Mouse (Mus musculus): ENCODE measurements around the gene Atp6v0d1. TPM values are rescaled to one million over a fixed set of nuclear protein-coding genes. Genes with fewer than 3 reads are reported as not detected.

Gene Atp6v0d1
- polyA plus RNA-seq, 1 experiment from 2014 or later, result 99.2 TPM

DNA sequence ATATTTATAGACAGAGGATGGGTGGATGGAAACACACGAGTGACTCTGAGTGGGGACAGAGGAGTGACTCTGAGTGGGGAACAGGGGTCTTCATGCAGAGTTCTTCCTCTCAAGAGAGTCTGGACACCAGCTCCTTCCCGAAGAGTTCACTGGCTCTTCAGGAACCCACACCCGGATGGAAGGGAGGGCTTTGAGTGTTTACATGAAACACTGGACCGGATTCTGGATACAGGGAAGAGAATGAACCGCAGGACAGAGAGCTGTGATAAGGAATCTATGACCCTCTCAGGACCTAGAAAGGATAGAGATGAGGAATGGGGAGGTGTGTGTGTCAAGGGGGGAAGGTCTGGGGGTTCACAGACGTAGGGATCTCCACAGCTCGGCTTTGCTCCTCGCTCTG is 48.5 kb downstream of the Atp6v0d1 start:
- no peak for ATAC-seq (replicated peaks; ENCODE audit: low FRiP score)
- no peak overlapping the region for H3K4me3 ChIP-seq (ENCODE audit: low read depth, low read length)
- no peaks in the 10 kb centered on the region for H3K36me3 ChIP-seq (ENCODE audit: control insufficient read depth, insufficient read depth, low read length)
- 42% methylated on average over 8 of the region's 8 CpGs for whole genome bisulfite sequencing
- peaks cover 23% of the 10 kb centered on the region for H3K4me1 ChIP-seq (replicated peaks; ENCODE audit: control insufficient read depth, insufficient read depth, low read length)
- no peaks in the 10 kb centered on the region for H3K9me3 ChIP-seq (ENCODE audit: control insufficient read depth, low read length)
- H3K9ac ChIP-seq (ENCODE audit: low read length), result no peak overlapping the region
- DNase-seq (ENCODE audit: low spot score), result no peak
- H3K27ac ChIP-seq (ENCODE audit: low read depth, low read length), result no peak overlapping the region
- peaks cover 4% of the 10 kb centered on the region; the same call in 1 of the 2 replicates for H3K27me3 ChIP-seq (ENCODE audit: control insufficient read depth, insufficient read depth, low read length)
- no peak overlapping the region for H3K4me2 ChIP-seq (ENCODE audit: low read depth, low read length, severe bottlenecking)

DNA sequence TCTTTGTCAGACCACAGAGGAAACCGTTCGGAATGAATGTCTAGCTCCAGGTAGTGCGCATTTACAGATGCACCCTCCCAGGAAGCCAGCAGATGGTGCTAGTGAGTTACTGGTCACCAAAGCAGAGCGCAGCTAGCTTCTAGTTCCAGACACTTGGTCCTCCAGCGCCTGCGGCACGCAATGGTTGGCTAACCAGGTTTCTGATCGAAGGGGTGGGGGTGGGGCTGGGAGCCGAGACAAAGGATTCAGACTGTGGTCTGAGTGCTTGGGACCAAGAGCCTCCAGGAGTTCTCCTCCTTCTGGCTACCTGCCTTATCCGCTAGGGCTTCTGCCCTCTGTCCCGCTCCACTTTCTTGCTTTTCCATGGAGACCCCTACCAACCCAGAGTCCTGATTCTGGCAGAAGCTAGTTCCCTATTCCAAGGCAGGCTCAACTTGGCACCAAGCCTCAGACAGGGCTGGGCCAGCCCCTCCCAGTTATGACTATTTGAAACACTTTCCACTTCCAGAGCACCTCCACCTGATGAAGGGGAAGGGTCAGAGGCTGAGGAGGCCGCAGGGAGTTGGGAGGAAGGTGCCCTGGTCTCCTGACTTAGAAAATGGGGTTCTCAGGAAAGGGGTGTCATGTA is 49.7 kb downstream of the Atp6v0d1 start:
- Histone ChIP-seq H3K27ac (ENCODE audit: low read depth, low read length) (no peak overlapping the region), H3K9ac (ENCODE audit: low read length) (peak overlapping the region; percentile 39; the same call in 1 of the 2 replicates), H3K4me3 (ENCODE audit: low read depth, low read length) (no peak overlapping the region), H3K36me3 (ENCODE audit: control insufficient read depth, insufficient read depth, low read length) (no peaks in the 10 kb centered on the region), H3K9me3 (ENCODE audit: control insufficient read depth, low read length) (no peaks in the 10 kb centered on the region), H3K4me1 (replicated peaks; ENCODE audit: control insufficient read depth, insufficient read depth, low read length) (peaks cover 18% of the 10 kb centered on the region), H3K4me2 (ENCODE audit: low read depth, low read length, severe bottlenecking) (peak overlapping the region; percentile 45; the same call in 1 of the 2 replicates), H3K27me3 (ENCODE audit: control insufficient read depth, insufficient read depth, low read length) (peaks cover 4% of the 10 kb centered on the region; the same call in 1 of the 2 replicates)
- DNase-seq (ENCODE audit: low spot score), result peak; percentile 91
- ATAC-seq (replicated peaks; ENCODE audit: low FRiP score), result peak; percentile 47
- 9% methylated on average over 12 of the region's 12 CpGs for WGBS

DNA sequence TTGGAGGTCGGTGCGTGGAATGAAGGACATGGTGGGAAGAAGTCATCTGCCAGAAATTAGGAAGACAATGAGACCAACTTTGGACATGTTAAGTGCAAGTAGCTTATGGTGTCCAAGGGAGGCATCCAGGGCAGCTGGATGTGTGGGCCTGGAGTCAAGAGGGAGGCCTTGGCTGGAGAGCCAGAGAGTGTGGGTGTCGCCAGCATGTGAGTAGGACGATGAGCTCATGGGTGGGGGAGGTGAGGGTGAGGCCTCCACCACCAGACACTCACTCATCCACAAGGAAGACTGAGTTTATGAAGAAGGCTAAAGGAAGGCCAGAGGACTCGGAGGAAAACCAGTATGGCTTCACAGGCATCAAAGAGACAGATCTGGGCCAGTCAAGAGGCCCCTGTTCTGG is 51.2 kb downstream of the Atp6v0d1 start:
- Histone ChIP-seq H3K4me1 (replicated peaks; ENCODE audit: control insufficient read depth, insufficient read depth, low read length) (peaks cover 13% of the 10 kb centered on the region), H3K4me3 (ENCODE audit: low read depth, low read length) (no peak overlapping the region), H3K9me3 (ENCODE audit: control insufficient read depth, low read length) (no peaks in the 10 kb centered on the region), H3K36me3 (ENCODE audit: control insufficient read depth, insufficient read depth, low read length) (no peaks in the 10 kb centered on the region), H3K27me3 (ENCODE audit: control insufficient read depth, insufficient read depth, low read length) (peaks cover 4% of the 10 kb centered on the region; the same call in 1 of the 2 replicates), H3K4me2 (ENCODE audit: low read depth, low read length, severe bottlenecking) (no peak overlapping the region), H3K27ac (ENCODE audit: low read depth, low read length) (no peak overlapping the region), H3K9ac (ENCODE audit: low read length) (no peak overlapping the region)
- ATAC-seq (replicated peaks; ENCODE audit: low FRiP score) (no peak), DNase-seq (ENCODE audit: low spot score) (no peak)
- WGBS, result 84% methylated on average over 5 of the region's 5 CpGs

DNA sequence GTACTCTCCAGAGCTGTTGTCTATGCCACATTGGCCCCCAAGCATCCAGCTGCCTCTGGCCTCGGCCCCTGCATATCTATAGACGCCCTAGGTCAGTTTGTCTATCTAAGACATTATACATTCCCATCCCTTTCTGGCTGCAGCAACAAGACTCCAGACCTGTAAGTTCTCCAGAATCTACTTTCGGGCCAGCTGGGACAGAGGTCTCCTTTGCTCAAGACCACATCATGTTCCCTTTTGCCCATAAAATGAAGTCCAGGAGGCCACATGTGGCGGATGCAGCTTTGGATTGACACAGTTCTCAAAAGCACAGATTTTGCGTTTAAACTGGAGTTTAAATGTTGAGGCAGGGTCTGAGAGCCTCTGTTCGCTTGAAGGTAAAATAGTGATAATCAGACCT is 51.7 kb downstream of the Atp6v0d1 start:
- H3K4me2 ChIP-seq (ENCODE audit: low read depth, low read length, severe bottlenecking), result no peak overlapping the region
- WGBS, result 90% methylated on average over 6 of the region's 6 CpGs
- no peaks in the 10 kb centered on the region for H3K36me3 ChIP-seq (ENCODE audit: control insufficient read depth, insufficient read depth, low read length)
- peaks cover 8% of the 10 kb centered on the region for H3K4me1 ChIP-seq (replicated peaks; ENCODE audit: control insufficient read depth, insufficient read depth, low read length)
- H3K9me3 ChIP-seq (ENCODE audit: control insufficient read depth, low read length), result no peaks in the 10 kb centered on the region
- no peak for DNase-seq (ENCODE audit: low spot score)
- H3K27me3 ChIP-seq (ENCODE audit: control insufficient read depth, insufficient read depth, low read length), result peaks cover 4% of the 10 kb centered on the region; the same call in 1 of the 2 replicates
- H3K9ac ChIP-seq (ENCODE audit: low read length), result no peak overlapping the region
- no peak overlapping the region for H3K4me3 ChIP-seq (ENCODE audit: low read depth, low read length)
- H3K27ac ChIP-seq (ENCODE audit: low read depth, low read length), result no peak overlapping the region
- ATAC-seq (replicated peaks; ENCODE audit: low FRiP score), result no peak

DNA sequence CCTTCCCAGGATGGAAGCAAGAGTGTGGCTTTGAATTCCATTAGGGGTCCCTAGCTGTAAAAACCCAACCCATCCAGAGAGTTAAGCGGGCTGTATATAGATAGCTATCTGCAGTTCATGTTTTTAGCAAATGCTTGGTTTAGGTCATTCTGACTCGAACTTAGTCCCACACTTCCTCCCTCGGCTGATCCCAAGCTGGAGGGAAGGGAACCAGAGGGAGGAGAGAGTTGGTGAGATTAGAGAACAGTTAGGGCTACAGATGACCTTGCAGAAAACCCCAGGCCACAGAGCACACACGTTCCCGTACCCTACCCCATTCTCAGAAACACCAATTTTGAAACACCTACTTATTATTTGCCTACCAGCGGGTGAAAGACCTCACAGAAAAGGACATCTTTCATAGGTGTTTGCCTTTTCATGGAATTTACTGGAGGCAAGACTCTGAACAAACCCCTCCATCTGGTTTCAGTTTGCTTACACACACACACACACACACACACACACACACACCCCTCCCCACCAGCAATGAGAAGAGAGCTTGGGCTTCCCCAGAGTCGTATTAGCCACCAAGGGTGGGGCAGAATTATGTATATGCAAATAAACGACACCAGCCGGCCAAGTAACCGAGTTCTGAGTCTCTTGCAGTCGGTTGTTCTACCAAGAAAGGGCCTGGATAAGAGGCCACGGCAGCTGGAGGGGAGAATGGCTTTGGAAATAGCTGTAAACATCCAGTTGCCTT is 55.7 kb downstream of the Atp6v0d1 start:
- H3K27ac ChIP-seq (ENCODE audit: low read depth, low read length), result no peak overlapping the region
- no peak for DNase-seq (ENCODE audit: low spot score)
- no peak overlapping the region for H3K9ac ChIP-seq (ENCODE audit: low read length)
- no peaks in the 10 kb centered on the region for H3K27me3 ChIP-seq (ENCODE audit: control insufficient read depth, insufficient read depth, low read length)
- no peaks in the 10 kb centered on the region for H3K36me3 ChIP-seq (ENCODE audit: control insufficient read depth, insufficient read depth, low read length)
- WGBS, result 53% methylated on average over 12 of the region's 12 CpGs
- ATAC-seq (replicated peaks; ENCODE audit: low FRiP score), result no peak
- no peak overlapping the region for H3K4me3 ChIP-seq (ENCODE audit: low read depth, low read length)
- H3K4me1 ChIP-seq (replicated peaks; ENCODE audit: control insufficient read depth, insufficient read depth, low read length), result no peaks in the 10 kb centered on the region
- H3K9me3 ChIP-seq (ENCODE audit: control insufficient read depth, low read length), result no peaks in the 10 kb centered on the region
- H3K4me2 ChIP-seq (ENCODE audit: low read depth, low read length, severe bottlenecking), result no peak overlapping the region

DNA sequence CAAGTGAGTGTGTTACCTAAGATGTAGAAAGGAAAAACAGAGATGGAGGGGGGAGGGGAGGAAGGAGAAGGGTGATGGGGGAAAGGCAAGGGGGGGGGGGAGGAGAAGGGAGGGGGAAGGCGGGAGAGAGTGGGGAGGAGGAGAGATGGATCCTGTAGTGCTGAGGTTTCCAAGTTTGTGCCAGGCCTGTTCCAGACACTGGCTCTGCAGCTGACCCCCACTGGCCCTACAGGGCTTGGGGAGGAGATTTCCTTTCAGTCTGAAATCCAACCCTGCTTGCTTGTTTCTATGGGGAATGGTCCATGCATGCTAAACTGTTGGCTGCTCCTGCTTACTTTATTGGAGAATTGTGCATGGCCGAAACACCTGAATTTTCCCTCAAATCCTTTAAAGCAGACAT is 57.1 kb downstream of the Atp6v0d1 start:
- no peaks in the 10 kb centered on the region for H3K27me3 ChIP-seq (ENCODE audit: control insufficient read depth, insufficient read depth, low read length)
- H3K27ac ChIP-seq (ENCODE audit: low read depth, low read length), result no peak overlapping the region
- 0 out of 2 replicates have a peak overlapping the region, but pooled peaks have one; percentile 10 for H3K9ac ChIP-seq (ENCODE audit: low read length)
- H3K4me2 ChIP-seq (ENCODE audit: low read depth, low read length, severe bottlenecking), result no peak overlapping the region
- no peak overlapping the region for H3K4me3 ChIP-seq (ENCODE audit: low read depth, low read length)
- ATAC-seq (replicated peaks; ENCODE audit: low FRiP score) (no peak), DNase-seq (ENCODE audit: low spot score) (no peak)
- WGBS, result 53% methylated on average over 1 of the region's 2 CpGs
- H3K9me3 ChIP-seq (ENCODE audit: control insufficient read depth, low read length), result no peaks in the 10 kb centered on the region
- H3K4me1 ChIP-seq (replicated peaks; ENCODE audit: control insufficient read depth, insufficient read depth, low read length), result no peaks in the 10 kb centered on the region
- no peaks in the 10 kb centered on the region for H3K36me3 ChIP-seq (ENCODE audit: control insufficient read depth, insufficient read depth, low read length)

DNA sequence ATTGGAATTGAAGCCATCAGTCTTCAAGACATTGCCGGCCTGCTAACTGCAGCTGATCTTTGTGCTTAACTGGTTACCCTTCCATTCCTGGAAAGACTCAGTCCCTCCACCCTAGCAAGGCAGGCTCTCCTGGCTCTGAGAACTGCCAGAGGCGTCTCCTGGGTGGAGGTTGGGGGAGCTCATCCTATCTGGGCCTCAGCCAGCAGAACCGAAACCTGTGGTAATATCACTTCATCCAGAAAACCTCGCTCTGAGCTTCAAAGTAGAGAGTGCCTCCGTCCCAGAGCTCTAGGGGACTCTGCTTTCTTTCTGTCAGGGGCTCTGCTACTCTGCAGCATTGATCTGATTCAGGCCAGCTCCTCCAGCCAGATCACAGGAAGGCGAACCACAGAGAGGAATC is 58.9 kb downstream of the Atp6v0d1 start:
- H3K36me3 ChIP-seq (ENCODE audit: control insufficient read depth, insufficient read depth, low read length), result no peaks in the 10 kb centered on the region

DNA sequence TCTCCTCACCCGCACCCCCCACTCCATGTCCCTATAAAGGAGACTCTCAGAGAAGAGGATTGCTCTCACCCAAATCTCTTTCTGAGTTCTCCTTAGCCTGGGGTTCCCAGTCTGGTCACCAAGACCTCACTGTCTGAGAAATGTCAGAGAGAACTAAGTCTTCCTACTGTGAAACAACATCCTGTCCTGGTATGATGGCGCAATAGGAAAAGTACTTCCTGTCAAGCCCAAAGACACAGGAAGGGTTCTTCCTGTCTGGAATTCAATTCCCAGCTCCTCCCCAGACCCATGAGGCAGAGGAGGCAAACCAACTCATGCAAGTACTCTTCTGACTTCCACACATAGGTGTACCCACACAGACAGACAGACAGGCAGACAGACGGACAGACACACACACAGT is 61.2 kb downstream of the Atp6v0d1 start:
- H3K36me3 ChIP-seq (ENCODE audit: control insufficient read depth, insufficient read depth, low read length), result no peaks in the 10 kb centered on the region
- DNase-seq (ENCODE audit: low spot score) (no peak), ATAC-seq (replicated peaks; ENCODE audit: low FRiP score) (no peak)
- 95% methylated on average over 3 of the region's 3 CpGs for WGBS
- H3K4me2 ChIP-seq (ENCODE audit: low read depth, low read length, severe bottlenecking), result no peak overlapping the region
- H3K9ac ChIP-seq (ENCODE audit: low read length), result no peak overlapping the region
- H3K9me3 ChIP-seq (ENCODE audit: control insufficient read depth, low read length), result no peaks in the 10 kb centered on the region
- H3K27me3 ChIP-seq (ENCODE audit: control insufficient read depth, insufficient read depth, low read length), result no peaks in the 10 kb centered on the region
- H3K4me3 ChIP-seq (ENCODE audit: low read depth, low read length), result no peak overlapping the region
- H3K27ac ChIP-seq (ENCODE audit: low read depth, low read length), result no peak overlapping the region
- H3K4me1 ChIP-seq (replicated peaks; ENCODE audit: control insufficient read depth, insufficient read depth, low read length), result no peaks in the 10 kb centered on the region

More for the DNA sequence above, 58.9 kb downstream of the Atp6v0d1 start:
- H3K4me2 ChIP-seq (ENCODE audit: low read depth, low read length, severe bottlenecking), result no peak overlapping the region
- no peak overlapping the region for H3K9ac ChIP-seq (ENCODE audit: low read length)
- H3K9me3 ChIP-seq (ENCODE audit: control insufficient read depth, low read length), result no peaks in the 10 kb centered on the region
- WGBS, result 85% methylated on average over 6 of the region's 6 CpGs
- no peak for DNase-seq (ENCODE audit: low spot score)
- no peaks in the 10 kb centered on the region for H3K4me1 ChIP-seq (replicated peaks; ENCODE audit: control insufficient read depth, insufficient read depth, low read length)
- H3K4me3 ChIP-seq (ENCODE audit: low read depth, low read length), result no peak overlapping the region
- no peak overlapping the region for H3K27ac ChIP-seq (ENCODE audit: low read depth, low read length)
- H3K27me3 ChIP-seq (ENCODE audit: control insufficient read depth, insufficient read depth, low read length), result no peaks in the 10 kb centered on the region
- ATAC-seq (replicated peaks; ENCODE audit: low FRiP score), result no peak
